Mouse (Mus musculus) CH12.LX (cell line): ENCODE measurements at regions not wholly inside any gene's neighbourhood (a gene's known extent, or its start where the extent isn't known, plus 50 kb on each side); places are given as distances from the start of the nearest gene placed in this dataset.

Source experiments
- DNase-seq: peaks from one replicate; pipeline ENCODE4 v3.0.0-alpha.2; 2013; ENCODE audit errors: extremely low read depth
- H3K27ac ChIP-seq: 2 replicates; pipeline ENCODE4 v1.5.1; 2012; ENCODE audit warnings: low read depth, mild to moderate bottlenecking, control low read depth, moderate library complexity; ENCODE audit not compliant: insufficient read depth
- H3K27me3 ChIP-seq: replicated peaks from 2 replicates; pipeline ENCODE3; 2012; ENCODE audit warnings: inconsistent platforms
- H3K36me3 ChIP-seq, 2 experiments: replicated peaks in 1 of 2; 2 replicates each; pipeline versions ENCODE3 to v1.6.1; 2012; ENCODE audit warnings: inconsistent platforms in 1 of 2, low read length in 1 of 2, mild to moderate bottlenecking in 1 of 2, mixed read lengths in 1 of 2, moderate library complexity in 1 of 2; ENCODE audit not compliant: control insufficient read depth in 1 of 2, insufficient read depth in 1 of 2
- H3K4me1 ChIP-seq, 2 experiments: 2 replicates each; pipeline ENCODE4 v1.6.1; 2012; ENCODE audit warnings: inconsistent platforms in 1 of 2, moderate library complexity in 1 of 2; ENCODE audit not compliant: insufficient read depth in 2 of 2, control insufficient read depth in 1 of 2
- H3K4me2 ChIP-seq: 2 replicates; pipeline ENCODE4 v1.6.1; 2012; ENCODE audit warnings: low read depth, mild to moderate bottlenecking, control low read depth; ENCODE audit not compliant: poor library complexity, insufficient read depth, severe bottlenecking
- H3K4me3 ChIP-seq, 3 experiments: fragments of 150-350 bp in 1 of 3; sonication (generic) in 1 of 3; replicated peaks in 1 of 3; 2 replicates each; pipeline versions ENCODE3 to v1.5.1; 2011 to 2012; ENCODE audit warnings: low read depth in 2 of 3, low read length in 2 of 3, mild to moderate bottlenecking in 2 of 3, moderate library complexity in 2 of 3, control low read depth in 1 of 3, improper control_type of control experiment in 1 of 3, inconsistent platforms in 1 of 3, mixed read lengths in 1 of 3; ENCODE audit not compliant: poor library complexity in 1 of 3
- H3K79me2 ChIP-seq: replicated peaks from 2 replicates; pipeline ENCODE4 v1.6.1; 2012; ENCODE audit warnings: mild to moderate bottlenecking, moderate library complexity; ENCODE audit not compliant: control insufficient read depth, poor library complexity, insufficient read depth, severe bottlenecking; ENCODE audit errors: extremely low read depth
- H3K9ac ChIP-seq: 2 replicates; pipeline ENCODE4 v1.6.1; 2012; ENCODE audit warnings: low read depth, mild to moderate bottlenecking, control low read depth, moderate library complexity; ENCODE audit not compliant: insufficient read depth
- H3K9me3 ChIP-seq: replicated peaks from 2 replicates; pipeline ENCODE3; 2012; ENCODE audit warnings: low read length, inconsistent platforms, mixed read lengths
- BHLHE40 ChIP-seq: IDR thresholded peaks from 2 replicates; pipeline ENCODE4 v1.6.1; 2011; ENCODE audit warnings: mild to moderate bottlenecking, low read depth, low read length, improper control_type of control experiment
- E2F4 ChIP-seq: IDR thresholded peaks from 2 replicates; pipeline ENCODE4 v1.6.1; 2011; ENCODE audit warnings: low read depth, low read length, improper control_type of control experiment; ENCODE audit not compliant: insufficient replicate concordance
- ELF1 ChIP-seq: IDR thresholded peaks from 2 replicates; pipeline ENCODE4 v1.6.1; 2014; ENCODE audit warnings: low read depth, mild to moderate bottlenecking, inconsistent platforms, low read length, improper control_type of control experiment
- ETS1 ChIP-seq: conservative IDR thresholded peaks from 2 replicates; pipeline ENCODE4 v1.6.1; 2012; ENCODE audit warnings: low read depth, mild to moderate bottlenecking, inconsistent platforms, low read length, improper control_type of control experiment, moderate library complexity
- GABPA ChIP-seq: IDR thresholded peaks from 2 replicates; pipeline ENCODE4 v1.6.1; 2012; ENCODE audit warnings: low read depth, low read length, improper control_type of control experiment, inconsistent platforms; ENCODE audit not compliant: insufficient replicate concordance
- IRF4 ChIP-seq: IDR thresholded peaks from 2 replicates; pipeline ENCODE4 v1.6.1; 2014; ENCODE audit warnings: low read depth, mild to moderate bottlenecking, inconsistent platforms, low read length, improper control_type of control experiment
- MAFK ChIP-seq: IDR thresholded peaks from 2 replicates; pipeline ENCODE4 v1.6.1; 2011; ENCODE audit warnings: low read length, improper control_type of control experiment; ENCODE audit not compliant: insufficient replicate concordance
- MAX ChIP-seq: IDR thresholded peaks from 2 replicates; pipeline ENCODE4 v1.6.1; 2011; ENCODE audit warnings: low read length, improper control_type of control experiment
- MYC ChIP-seq: IDR thresholded peaks from 2 replicates; pipeline ENCODE4 v1.6.1; 2011; ENCODE audit warnings: low read depth, mild to moderate bottlenecking, improper control_type of control experiment, low read length
- NELFE ChIP-seq: IDR thresholded peaks from 2 replicates; pipeline ENCODE4 v1.6.1; 2011; ENCODE audit warnings: low read depth, low read length, improper control_type of control experiment
- NRF1 ChIP-seq: IDR thresholded peaks from 2 replicates; pipeline ENCODE4 v1.6.1; 2014; ENCODE audit warnings: low read depth, mild to moderate bottlenecking, inconsistent platforms, low read length, improper control_type of control experiment, moderate library complexity
- POLR2A ChIP-seq: IDR thresholded peaks from 2 replicates; pipeline ENCODE4 v1.6.1; 2011; ENCODE audit warnings: low read depth, mild to moderate bottlenecking, improper control_type of control experiment, low read length
- POLR2AphosphoS2 ChIP-seq: IDR thresholded peaks from 2 replicates; pipeline ENCODE4 v1.6.1; 2011; ENCODE audit warnings: low read depth, low read length, improper control_type of control experiment
- RAD21 ChIP-seq: IDR thresholded peaks from 2 replicates; pipeline ENCODE4 v1.6.1; 2011; ENCODE audit warnings: low read depth, mild to moderate bottlenecking, low read length, improper control_type of control experiment, moderate library complexity
- RCOR1 ChIP-seq: conservative IDR thresholded peaks from 2 replicates; pipeline ENCODE4 v1.6.1; 2012; ENCODE audit warnings: low read depth, mild to moderate bottlenecking, inconsistent platforms, low read length, improper control_type of control experiment
- SMC3 ChIP-seq: IDR thresholded peaks from 2 replicates; pipeline ENCODE4 v1.6.1; 2011; ENCODE audit warnings: low read depth, low read length, improper control_type of control experiment
- USF1 ChIP-seq: IDR thresholded peaks from 2 replicates; pipeline ENCODE4 v1.6.1; 2014; ENCODE audit warnings: low read depth, mild to moderate bottlenecking, inconsistent platforms, low read length, improper control_type of control experiment
- USF2 ChIP-seq: conservative IDR thresholded peaks from 2 replicates; pipeline ENCODE4 v1.6.1; 2011; ENCODE audit warnings: low read depth, low read length, improper control_type of control experiment
- ZKSCAN1 ChIP-seq: IDR thresholded peaks from 2 replicates; pipeline ENCODE4 v1.6.1; 2012; ENCODE audit warnings: low read depth, inconsistent platforms, low read length, improper control_type of control experiment, borderline replicate concordance
- ZMIZ1 ChIP-seq: IDR thresholded peaks from 2 replicates; pipeline ENCODE4 v1.6.1; 2012; ENCODE audit warnings: low read depth, mild to moderate bottlenecking, inconsistent platforms, low read length, improper control_type of control experiment
- ZNF384 ChIP-seq: IDR thresholded peaks from 2 replicates; pipeline ENCODE4 v1.6.1; 2012; ENCODE audit warnings: low read depth, low read length, improper control_type of control experiment, inconsistent platforms
- dilution Hi-C: fragments of 300-500 bp; cut with MboI; formaldehyde crosslinking; loops from 2 replicates; pipeline ENCODE4 v1.14.3; 2020; ENCODE audit warnings: low sequenced_read_pairs; ENCODE audit not compliant: extremely low pct_unique_long_range_greater_than_20kb, extremely low pct_ligation_motif_present
- in situ Hi-C: fragments of 300-500 bp; cut with MboI; formaldehyde crosslinking; loops from 3 replicates; pipeline ENCODE4 v1.14.3; 2019; ENCODE audit warnings: low sequenced_read_pairs, low pct_ligation_motif_present, low pct_unique_long_range_greater_than_20kb, mixed read lengths

GRCm38 (mm10) chr7:136365318-136366211 is 528.8 kb upstream of the Mgmt start:
- Histone ChIP-seq H3K27me3 (peaks cover 80% of the 10 kb centered on the region), H3K9me3 (no peaks in the 10 kb centered on the region), H3K27ac (no peak overlapping the region), H3K4me2 (no peak overlapping the region), H3K4me3 (no peak overlapping the region), H3K36me3 (no peaks in the 10 kb centered on the region), H3K9ac (no peak overlapping the region), H3K79me2 (no peaks in the 10 kb centered on the region), H3K4me1 (no peaks in the 10 kb centered on the region)
- no peak for DNase-seq
- TF ChIP-seq RCOR1 (no peak), ELF1 (no peak), BHLHE40 (no peak), MYC (no peak), USF2 (no peak), MAFK (no peak), IRF4 (no peak), ZMIZ1 (no peak), NRF1 (no peak), USF1 (no peak), SMC3 (no peak), MAX (no peak), ETS1 (no peak), ZNF384 (no peak), GABPA (no peak), E2F4 (no peak), ZKSCAN1 (no peak), NELFE (no peak), POLR2AphosphoS2 (no peak), POLR2A (no peak)
- in situ Hi-C loops = no loop called here
- dilution Hi-C loops = no loop called here

- no peak for TF ChIP-seq RAD21
- no peak for TF ChIP-seq ZMIZ1
- TF ChIP-seq IRF4 = no peak
- TF ChIP-seq, all 38 proteins: peak for 0
- H3K36me3 ChIP-seq = no peaks in the 10 kb centered on the region
- no peak overlapping the region for H3K27ac ChIP-seq
- H3K4me1 ChIP-seq = no peaks in the 10 kb centered on the region
- H3K9me3 ChIP-seq = peaks cover 4% of the 10 kb centered on the region
- peaks cover 79% of the 10 kb centered on the region for H3K27me3 ChIP-seq
- no peaks in the 10 kb centered on the region for H3K79me2 ChIP-seq
- no peak overlapping the region for H3K9ac ChIP-seq
- H3K4me2 ChIP-seq = no peak overlapping the region
- dilution Hi-C loops = no loop called here
- in situ Hi-C loops = no loop called here
- no peak for DNase-seq
- no peak overlapping the region for H3K4me3 ChIP-seq
Observed at GRCm38 (mm10) chr7:136377259-136377658, 517.2 kb upstream of the Mgmt start.
